Mouse (Mus musculus): ENCODE results near the gene Gpx5. TPM values are rescaled to one million over a fixed set of nuclear protein-coding genes. Genes with fewer than 3 reads are reported as not detected.

Gene Gpx5
- total RNA-seq, 2 experiments from 2014 or later: not detected

Other genes starting within 250 kb of the Gpx5 start
- not detected for gene Olfr1370, start 217.8 kb downstream of the Gpx5 start, total RNA-seq (2021)
- not detected for gene Olfr1369-ps1, start 181.2 kb downstream of the Gpx5 start, total RNA-seq (2021)
- gene Olfr263, start 163.1 kb downstream of the Gpx5 start, total RNA-seq (2021): not detected
- not detected for gene Olfr1368, start 146.9 kb downstream of the Gpx5 start, total RNA-seq (2021)
- gene Trim27, start 113.3 kb downstream of the Gpx5 start, total RNA-seq (2021): 10 to 100 TPM; 50.2 to 51.9 TPM
- gene Gpx6, start 19.4 kb upstream of the Gpx5 start, total RNA-seq (2021): under 1 TPM in 1 of 2 experiments, not detected in 1; 0.27 TPM
- gene Olfr1367, start 54.2 kb upstream of the Gpx5 start, total RNA-seq (2021): not detected
- 1 to 10 TPM; 7.7 to 9.5 TPM for gene Zscan12, start 70.1 kb upstream of the Gpx5 start, total RNA-seq (2021)
- gene Zkscan3, start 110.0 kb upstream of the Gpx5 start, total RNA-seq (2021): 10 to 100 TPM; 47.8 to 61.0 TPM
- under 1 TPM; 0.48 to 0.54 TPM for gene Pgbd1, start 148.3 kb upstream of the Gpx5 start, total RNA-seq (2021)
- 10 to 100 TPM; 28.9 to 37.3 TPM for gene Zscan26, start 161.0 kb upstream of the Gpx5 start, total RNA-seq (2021)
- 1 to 10 TPM; 1.1 to 1.4 TPM for gene Nkapl, start 175.8 kb upstream of the Gpx5 start, total RNA-seq (2021)
- gene Zkscan4, start 186.2 kb upstream of the Gpx5 start, total RNA-seq (2021): 1 to 10 TPM; 2.4 to 3.4 TPM
- not detected for gene Gm10065, start 186.7 kb upstream of the Gpx5 start, total RNA-seq (2021)
- gene AK157302, start 202.5 kb upstream of the Gpx5 start, total RNA-seq (2021): 10 to 100 TPM; 17.2 to 18.4 TPM
- 100 to 1,000 TPM; 180 to 200 TPM for gene Gm11273, start 208.7 kb upstream of the Gpx5 start, total RNA-seq (2021)
- gene Zkscan8, start 238.4 kb upstream of the Gpx5 start, total RNA-seq (2021): 10 to 100 TPM; 16.8 to 24.6 TPM